Mouse (Mus musculus) heart, embryonic 16.5 days (tissue): ENCODE data around the gene Slc4a4. TPM values are rescaled to one million over a fixed set of nuclear protein-coding genes. Genes with fewer than 3 reads are reported as not detected.
"Not testable (repeated sequence)": the region's sequence is repeated elsewhere in the genome, so short reads cannot be mapped to it uniquely, and the experiment has no call there.

Experiments
- ATAC-seq: fragments of 200-750 bp; cut with Nextera tagmentation; replicated peaks from 2 replicates; pipeline ENCODE4 v1.8.0; 2017; ENCODE audit warnings: moderate number of reproducible peaks; ENCODE audit not compliant: insufficient read depth, low FRiP score; ENCODE audit errors: extremely low read depth
- H3K27ac ChIP-seq: fragments of 300-500 bp; sonication (generic); 2 replicates; pipeline ENCODE4 v1.5.1; 2014; ENCODE audit warnings: mild to moderate bottlenecking, low read length, control low read depth, moderate library complexity
- H3K27me3 ChIP-seq: fragments of 300-500 bp; sonication (generic); 2 replicates; pipeline ENCODE4 v1.6.1; 2014; ENCODE audit warnings: low read length, mixed read lengths; ENCODE audit not compliant: control insufficient read depth, insufficient read depth
- H3K36me3 ChIP-seq: fragments of 300-500 bp; sonication (generic); 2 replicates; pipeline ENCODE4 v1.6.1; 2014; ENCODE audit not compliant: control insufficient read depth, insufficient read depth
- H3K4me1 ChIP-seq: fragments of 300-500 bp; sonication (generic); 2 replicates; pipeline ENCODE4 v1.6.1; 2014; ENCODE audit warnings: low read length, mixed read lengths; ENCODE audit not compliant: control insufficient read depth, insufficient read depth
- H3K4me2 ChIP-seq: fragments of 300-500 bp; sonication (generic); 2 replicates; pipeline ENCODE4 v1.6.1; 2014; ENCODE audit warnings: low read depth, mild to moderate bottlenecking, control low read depth, low read length
- H3K4me3 ChIP-seq: fragments of 300-500 bp; sonication (generic); 2 replicates; pipeline ENCODE4 v1.5.1; 2014; ENCODE audit warnings: mild to moderate bottlenecking, control low read depth, low read length
- H3K9ac ChIP-seq: fragments of 300-500 bp; sonication (generic); 2 replicates; pipeline ENCODE4 v1.6.1; 2014; ENCODE audit warnings: low read length, control low read depth
- H3K9me3 ChIP-seq: fragments of 300-500 bp; sonication (generic); replicated peaks from 2 replicates; pipeline ENCODE4 v1.6.1; 2016; ENCODE audit warnings: low read length; ENCODE audit not compliant: control insufficient read depth
- WGBS: fragments of 180-500 bp; shearing (Covaris S2); extraction: QIAGEN DNeasy Blood & Tissue Kit; methylation state at CpG from one replicate; pipeline ENCODE4 v1.1.7; 2014; 5-methylcytosine and 5-hydroxymethylcytosine counted together
- polyA plus RNA-seq: library from polyadenylated mRNA; unstranded; fragments of >200 nt; fragmentation: Nextera tagmentation; extraction: Ambion mirVana; gene quantifications from 2 replicates; pipeline ENCODE4 v1.2.1, GENCODE M21; 2015

Gene Slc4a4
- polyA plus RNA-seq, 1 experiment from 2014 or later, result 2.8 TPM

DNA sequence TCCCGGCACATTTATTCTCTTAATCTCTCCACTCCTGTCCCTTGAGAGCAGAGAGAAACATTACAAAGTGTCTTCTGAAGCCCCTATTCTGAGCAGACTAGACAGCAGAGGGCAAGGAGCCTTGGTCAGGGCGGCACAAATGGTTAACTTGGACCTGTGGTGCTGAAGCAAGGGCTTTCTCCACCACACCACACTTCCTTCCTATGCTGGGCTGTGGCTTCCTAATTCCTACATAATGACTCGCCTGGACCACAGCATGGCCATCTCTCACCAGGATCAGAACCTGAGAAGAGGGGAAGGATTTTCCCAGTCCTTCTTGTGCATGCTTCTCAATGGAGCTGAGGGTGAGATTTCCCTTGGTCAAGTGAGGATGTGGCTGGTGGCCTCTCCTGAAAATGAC, 89.8 kb downstream of the Slc4a4 start:
- Histone ChIP-seq H3K4me3 (no peak overlapping the region), H3K9ac (no peak overlapping the region), H3K9me3 (no peaks in the 10 kb centered on the region), H3K27me3 (no peaks in the 10 kb centered on the region), H3K36me3 (no peaks in the 10 kb centered on the region), H3K4me2 (no peak overlapping the region), H3K4me1 (peaks cover 15% of the 10 kb centered on the region), H3K27ac (no peak overlapping the region)
- no peak for ATAC-seq
- WGBS, result 52% methylated on average over 3 of the region's 3 CpGs

GRCm38 (mm10) chr5:88980740-88981139, 94.1 kb downstream of the Slc4a4 start:
- no peak overlapping the region for H3K9ac ChIP-seq
- H3K27ac ChIP-seq, result peak overlapping the region; percentile 77; the same call in 1 of the 2 replicates
- no peaks in the 10 kb centered on the region for H3K27me3 ChIP-seq
- H3K9me3 ChIP-seq, result no peaks in the 10 kb centered on the region; the same call in 1 of the 2 replicates
- H3K4me3 ChIP-seq, result no peak overlapping the region
- H3K4me1 ChIP-seq, result peaks cover 22% of the 10 kb centered on the region
- no peak for ATAC-seq
- H3K36me3 ChIP-seq, result no peaks in the 10 kb centered on the region
- WGBS, result 83% methylated on average over 4 of the region's 4 CpGs
- H3K4me2 ChIP-seq, result no peak overlapping the region

- WGBS, result 10% methylated on average over 8 of the region's 8 CpGs
- Histone ChIP-seq H3K27ac (peak overlapping the region; percentile 77), H3K4me1 (peaks cover 22% of the 10 kb centered on the region), H3K36me3 (no peaks in the 10 kb centered on the region), H3K27me3 (no peaks in the 10 kb centered on the region), H3K9ac (peak overlapping the region; percentile 28), H3K4me3 (peak overlapping the region; percentile 20), H3K4me2 (peak overlapping the region; percentile 50), H3K9me3 (no peaks in the 10 kb centered on the region; the same call in 1 of the 2 replicates)
- ATAC-seq, result peak; percentile 85
Measured at GRCm38 (mm10) chr5:88981243-88982014, 94.8 kb downstream of the Slc4a4 start.

DNA sequence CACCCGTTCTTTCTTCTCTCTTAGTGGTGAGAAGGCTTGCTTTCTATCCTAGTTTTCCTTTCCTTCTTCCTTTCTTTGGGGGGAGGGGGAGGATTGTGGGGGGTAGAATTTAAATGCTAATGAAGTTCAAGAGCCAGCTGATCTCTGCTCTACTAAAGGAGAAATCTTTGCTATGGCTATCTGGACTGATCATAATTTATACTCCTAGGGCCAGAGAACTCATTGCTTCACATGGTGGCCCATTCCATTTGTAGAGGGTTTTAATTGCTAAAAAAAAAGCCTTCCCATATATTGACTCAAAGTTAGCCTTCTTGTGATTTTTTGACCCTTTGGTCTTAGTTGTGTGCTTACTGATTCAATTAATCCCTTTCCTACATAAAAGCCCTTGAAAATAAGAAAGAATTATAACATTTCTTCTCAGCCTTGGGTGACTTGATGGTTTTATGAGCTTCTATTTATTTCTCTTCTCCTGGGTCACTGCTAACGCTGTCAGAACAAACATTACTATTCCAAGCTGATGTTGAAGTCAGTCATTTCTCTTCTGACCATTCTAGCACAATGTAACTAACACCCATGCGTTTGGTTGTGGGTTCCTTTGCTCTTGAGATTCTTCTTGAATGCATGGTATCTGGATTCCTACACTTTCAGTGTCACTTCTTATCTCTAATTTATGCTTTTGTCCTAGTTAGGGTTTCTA, 95.6 kb downstream of the Slc4a4 start:
- H3K4me2 ChIP-seq, result peak overlapping the region; percentile 50
- H3K27ac ChIP-seq, result peak overlapping the region; percentile 77
- 56% methylated on average over 3 of the region's 3 CpGs for WGBS

DNA sequence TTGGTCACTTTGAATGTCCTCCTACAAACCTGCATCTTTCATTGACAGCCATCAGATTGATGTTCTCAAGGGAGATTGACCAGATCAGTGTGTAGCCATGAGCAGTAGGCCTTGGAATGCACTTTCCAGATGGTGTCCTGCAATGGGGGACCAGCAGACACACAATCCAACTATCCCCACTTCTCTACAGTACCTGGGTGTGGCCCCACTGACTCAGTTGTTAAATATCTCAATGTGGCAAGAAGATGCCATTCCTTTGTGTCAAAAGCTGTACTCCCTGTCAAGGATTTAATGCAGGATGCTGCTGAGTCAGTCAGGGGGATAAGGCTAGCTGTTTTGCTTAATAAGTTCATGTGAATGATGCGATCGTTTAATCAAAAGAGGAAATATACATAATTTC, 96.6 kb downstream of the Slc4a4 start:
- Histone ChIP-seq H3K4me2 (no peak overlapping the region), H3K4me1 (peaks cover 22% of the 10 kb centered on the region), H3K9me3 (no peaks in the 10 kb centered on the region; the same call in 1 of the 2 replicates), H3K4me3 (no peak overlapping the region), H3K9ac (no peak overlapping the region), H3K27me3 (no peaks in the 10 kb centered on the region), H3K27ac (no peak overlapping the region), H3K36me3 (no peaks in the 10 kb centered on the region)
- 94% methylated on average over 2 of the region's 2 CpGs for WGBS
- no peak for ATAC-seq

More for the DNA sequence above, 95.6 kb downstream of the Slc4a4 start:
- Histone ChIP-seq H3K27me3 (no peaks in the 10 kb centered on the region), H3K4me3 (peak overlapping the region; percentile 20), H3K4me1 (peaks cover 22% of the 10 kb centered on the region), H3K36me3 (no peaks in the 10 kb centered on the region), H3K9ac (peak overlapping the region; percentile 28), H3K9me3 (no peaks in the 10 kb centered on the region; the same call in 1 of the 2 replicates)
- no peak for ATAC-seq

GRCm38 (mm10) chr5:88983652-88984051, 97.0 kb downstream of the Slc4a4 start:
- no peaks in the 10 kb centered on the region; the same call in 1 of the 2 replicates for H3K9me3 ChIP-seq
- ATAC-seq, result no peak
- peaks cover 22% of the 10 kb centered on the region for H3K4me1 ChIP-seq
- no peaks in the 10 kb centered on the region for H3K27me3 ChIP-seq
- no peak overlapping the region for H3K27ac ChIP-seq
- H3K36me3 ChIP-seq, result no peaks in the 10 kb centered on the region
- WGBS, result 89% methylated on average over 7 of the region's 7 CpGs
- no peak overlapping the region for H3K4me2 ChIP-seq
- no peak overlapping the region for H3K9ac ChIP-seq
- H3K4me3 ChIP-seq, result no peak overlapping the region

GRCm38 (mm10) chr5:88989018-88989417, 102.4 kb downstream of the Slc4a4 start:
- Histone ChIP-seq H3K27ac (no peak overlapping the region), H3K4me3 (no peak overlapping the region), H3K9ac (no peak overlapping the region), H3K4me2 (no peak overlapping the region), H3K9me3 (no peaks in the 10 kb centered on the region), H3K27me3 (no peaks in the 10 kb centered on the region), H3K4me1 (no peaks in the 10 kb centered on the region), H3K36me3 (no peaks in the 10 kb centered on the region)
- ATAC-seq, result no peak

DNA sequence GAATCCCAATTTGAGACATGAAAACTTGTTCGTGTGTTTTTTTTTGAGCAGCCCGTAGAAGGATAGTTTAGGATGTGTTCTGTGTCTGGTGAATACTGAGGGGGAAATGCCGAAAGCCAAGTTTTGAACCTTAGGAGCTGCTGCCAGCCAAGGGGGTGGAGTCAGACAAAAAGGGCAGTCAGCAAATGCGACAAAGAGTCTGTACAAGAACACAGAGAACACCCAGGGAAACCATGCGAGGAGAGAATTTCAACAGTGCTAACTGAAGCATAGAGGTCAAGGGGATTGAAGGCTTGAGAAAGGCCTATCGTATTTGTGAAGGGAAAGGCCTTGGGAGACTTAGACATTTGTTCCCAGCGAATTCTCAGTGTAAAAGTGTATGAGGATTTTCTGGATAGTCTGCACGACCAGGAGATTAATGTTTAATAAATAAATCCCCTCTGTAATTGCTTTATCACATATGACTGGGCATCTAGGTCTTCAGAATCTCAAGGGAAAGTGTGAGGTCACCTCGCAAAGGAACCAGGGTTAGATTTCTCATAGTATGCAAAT, 103.7 kb downstream of the Slc4a4 start:
- no peaks in the 10 kb centered on the region for H3K4me1 ChIP-seq
- no peak for ATAC-seq
- no peak overlapping the region for H3K9ac ChIP-seq
- no peaks in the 10 kb centered on the region for H3K36me3 ChIP-seq
- no peak overlapping the region for H3K27ac ChIP-seq
- 77% methylated on average over 9 of the region's 9 CpGs for WGBS
- no peak overlapping the region for H3K4me2 ChIP-seq
- no peaks in the 10 kb centered on the region for H3K9me3 ChIP-seq
- no peaks in the 10 kb centered on the region for H3K27me3 ChIP-seq
- no peak overlapping the region for H3K4me3 ChIP-seq

DNA sequence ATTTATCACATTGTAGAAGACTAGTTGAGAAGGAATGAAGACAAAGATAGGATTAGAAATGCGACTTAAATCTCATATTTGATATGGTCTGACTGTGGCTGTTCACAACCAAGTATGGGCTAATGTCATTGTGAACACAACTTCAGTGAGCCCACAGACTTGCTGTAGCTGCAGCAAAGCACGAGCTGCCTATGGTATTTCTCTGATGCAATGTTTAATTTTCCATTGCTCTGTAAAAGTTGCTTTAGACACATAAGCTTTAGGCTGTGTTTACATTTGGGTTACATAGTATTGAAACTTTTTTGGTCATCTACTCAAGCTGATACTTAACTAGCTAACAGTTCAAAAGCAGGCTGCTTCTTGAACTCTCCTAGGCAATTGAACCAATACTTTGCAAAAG, 104.7 kb downstream of the Slc4a4 start:
- not testable (repeated sequence) for H3K9ac ChIP-seq, H3K4me3 ChIP-seq, ATAC-seq, H3K4me1 ChIP-seq, H3K4me2 ChIP-seq, H3K27me3 ChIP-seq, H3K27ac ChIP-seq, H3K9me3 ChIP-seq, H3K36me3 ChIP-seq
- WGBS, result 71% methylated on average over 2 of the region's 2 CpGs
